Mouse (Mus musculus): ENCODE results near the gene Net1. TPM values are rescaled to one million over a fixed set of nuclear protein-coding genes. Genes with fewer than 3 reads are reported as not detected.

Net1 gene
- polyA plus RNA-seq, 1 experiment: 66.1 TPM

GRCm38 (mm10) chr13:3892601-3893000, 25.4 kb downstream of the Net1 start:
- no peak for TF ChIP-seq POLR2A (IDR thresholded peaks at IDR 0.05; ENCODE audit: low read depth, low read length)
- Histone ChIP-seq H3K4me3 (ENCODE audit: insufficient read depth, low read length) (peak overlapping the region; percentile 81), H3K27ac (ENCODE audit: insufficient read depth, low read length) (no peak overlapping the region; the same call in 1 of the 2 replicates), H3K4me1 (ENCODE audit: control insufficient read depth, insufficient read depth, low read length) (peaks cover 4% of the 10 kb centered on the region; the same call in 1 of the 2 replicates)

- Histone ChIP-seq H3K27ac (ENCODE audit: insufficient read depth, low read length) (no peak overlapping the region), H3K4me1 (ENCODE audit: control insufficient read depth, insufficient read depth, low read length) (peaks cover 4% of the 10 kb centered on the region; the same call in 1 of the 2 replicates), H3K4me3 (ENCODE audit: insufficient read depth, low read length) (peak overlapping the region; percentile 81)
- TF ChIP-seq POLR2A (IDR thresholded peaks at IDR 0.05; ENCODE audit: low read depth, low read length) (no peak), CTCF (IDR thresholded peaks at IDR 0.05; ENCODE audit: borderline replicate concordance, insufficient read depth, low read length) (no peak)
Observed at GRCm38 (mm10) chr13:3891479-3892087, 26.4 kb downstream of the Net1 start.

GRCm38 (mm10) chr13:3890061-3890460, 28.0 kb downstream of the Net1 start:
- Histone ChIP-seq H3K27ac (ENCODE audit: insufficient read depth, low read length) (no peak overlapping the region), H3K4me3 (ENCODE audit: insufficient read depth, low read length) (no peak overlapping the region), H3K4me1 (ENCODE audit: control insufficient read depth, insufficient read depth, low read length) (peaks cover 4% of the 10 kb centered on the region; the same call in 1 of the 2 replicates)
- TF ChIP-seq CTCF (IDR thresholded peaks at IDR 0.05; ENCODE audit: borderline replicate concordance, insufficient read depth, low read length) (no peak), POLR2A (IDR thresholded peaks at IDR 0.05; ENCODE audit: low read depth, low read length) (no peak)

GRCm38 (mm10) chr13:3889111-3889510, 28.9 kb downstream of the Net1 start:
- H3K27ac ChIP-seq (ENCODE audit: insufficient read depth, low read length): no peak overlapping the region
- TF ChIP-seq CTCF (IDR thresholded peaks at IDR 0.05; ENCODE audit: borderline replicate concordance, insufficient read depth, low read length) (no peak), POLR2A (IDR thresholded peaks at IDR 0.05; ENCODE audit: low read depth, low read length) (no peak)
- H3K4me1 ChIP-seq (ENCODE audit: control insufficient read depth, insufficient read depth, low read length): peaks cover 4% of the 10 kb centered on the region; the same call in 1 of the 2 replicates
- H3K4me3 ChIP-seq (ENCODE audit: insufficient read depth, low read length): no peak overlapping the region

GRCm38 (mm10) chr13:3886663-3887062, 31.4 kb downstream of the Net1 start:
- H3K27ac ChIP-seq (ENCODE audit: insufficient read depth, low read length): no peak overlapping the region
- TF ChIP-seq CTCF (IDR thresholded peaks at IDR 0.05; ENCODE audit: borderline replicate concordance, insufficient read depth, low read length) (no peak), POLR2A (IDR thresholded peaks at IDR 0.05; ENCODE audit: low read depth, low read length) (no peak)
- H3K4me3 ChIP-seq (ENCODE audit: insufficient read depth, low read length): no peak overlapping the region
- H3K4me1 ChIP-seq (ENCODE audit: control insufficient read depth, insufficient read depth, low read length): peaks cover 4% of the 10 kb centered on the region; the same call in 1 of the 2 replicates

GRCm38 (mm10) chr13:3877679-3878220, 40.3 kb downstream of the Net1 start:
- Histone ChIP-seq H3K4me3 (ENCODE audit: insufficient read depth, low read length) (no peak overlapping the region), H3K27ac (ENCODE audit: insufficient read depth, low read length) (no peak overlapping the region), H3K4me1 (ENCODE audit: control insufficient read depth, insufficient read depth, low read length) (no peaks in the 10 kb centered on the region)
- no peak for TF ChIP-seq POLR2A (IDR thresholded peaks at IDR 0.05; ENCODE audit: low read depth, low read length)
- TF ChIP-seq CTCF (IDR thresholded peaks at IDR 0.05; ENCODE audit: borderline replicate concordance, insufficient read depth, low read length): no peak

- TF ChIP-seq CTCF (IDR thresholded peaks at IDR 0.05; ENCODE audit: borderline replicate concordance, insufficient read depth, low read length) (no peak), POLR2A (IDR thresholded peaks at IDR 0.05; ENCODE audit: low read depth, low read length) (no peak)
- Histone ChIP-seq H3K4me1 (ENCODE audit: control insufficient read depth, insufficient read depth, low read length) (no peaks in the 10 kb centered on the region), H3K27ac (ENCODE audit: insufficient read depth, low read length) (no peak overlapping the region), H3K4me3 (ENCODE audit: insufficient read depth, low read length) (no peak overlapping the region)
Observed at GRCm38 (mm10) chr13:3877185-3877584, 40.8 kb downstream of the Net1 start.

- TF ChIP-seq CTCF (IDR thresholded peaks at IDR 0.05; ENCODE audit: borderline replicate concordance, insufficient read depth, low read length): no peak
- no peak for TF ChIP-seq POLR2A (IDR thresholded peaks at IDR 0.05; ENCODE audit: low read depth, low read length)
- Histone ChIP-seq H3K4me1 (ENCODE audit: control insufficient read depth, insufficient read depth, low read length) (no peaks in the 10 kb centered on the region), H3K4me3 (ENCODE audit: insufficient read depth, low read length) (no peak overlapping the region), H3K27ac (ENCODE audit: insufficient read depth, low read length) (no peak overlapping the region)
Observed at GRCm38 (mm10) chr13:3876448-3876847, 41.6 kb downstream of the Net1 start.

- no peak overlapping the region for H3K4me3 ChIP-seq (ENCODE audit: insufficient read depth, low read length)
- H3K4me1 ChIP-seq (ENCODE audit: control insufficient read depth, insufficient read depth, low read length): no peaks in the 10 kb centered on the region
- TF ChIP-seq POLR2A (IDR thresholded peaks at IDR 0.05; ENCODE audit: low read depth, low read length) (no peak), CTCF (IDR thresholded peaks at IDR 0.05; ENCODE audit: borderline replicate concordance, insufficient read depth, low read length) (no peak)
- no peak overlapping the region for H3K27ac ChIP-seq (ENCODE audit: insufficient read depth, low read length)
Observed at GRCm38 (mm10) chr13:3872832-3873231, 45.2 kb downstream of the Net1 start.

GRCm38 (mm10) chr13:3869901-3870300, 48.1 kb downstream of the Net1 start:
- TF ChIP-seq CTCF (IDR thresholded peaks at IDR 0.05; ENCODE audit: borderline replicate concordance, insufficient read depth, low read length) (no peak), POLR2A (IDR thresholded peaks at IDR 0.05; ENCODE audit: low read depth, low read length) (no peak)
- no peaks in the 10 kb centered on the region for H3K4me1 ChIP-seq (ENCODE audit: control insufficient read depth, insufficient read depth, low read length)
- no peak overlapping the region for H3K4me3 ChIP-seq (ENCODE audit: insufficient read depth, low read length)
- H3K27ac ChIP-seq (ENCODE audit: insufficient read depth, low read length): no peak overlapping the region

Data from embryonic fibroblast, embryonic 13.5 days (primary cell).